Mouse (Mus musculus): ENCODE data around the gene Obscn. TPM values are rescaled to one million over a fixed set of nuclear protein-coding genes. Genes with fewer than 3 reads are reported as not detected.

Obscn gene
- total and polyA plus RNA-seq, 3 experiments: 0.09 to 0.13 (median 0.13) TPM

GRCm38 (mm10) chr11:58969027-58969426 lies 167.2 kb downstream of the Obscn start:
- Histone ChIP-seq H3K27me3 (replicated peaks) (no peaks in the 10 kb centered on the region), H3K36me3 (replicated peaks in 1 of 2; ENCODE audit: control insufficient read depth in 1 of 2, insufficient read depth in 1 of 2, low read length in 1 of 2) (peaks cover 28 to 71% of the 10 kb centered on the region in 2 experiments), H3K4me2 (ENCODE audit: insufficient read depth, low read depth, poor library complexity, severe bottlenecking) (no peak overlapping the region), H3K4me1 (ENCODE audit: control insufficient read depth in 1 of 2, insufficient read depth in 2 of 2) (peaks cover 12 to 60% of the 10 kb centered on the region in 2 experiments), H3K27ac (ENCODE audit: insufficient read depth, low read depth) (no peak overlapping the region), H3K79me2 (replicated peaks; ENCODE audit: control insufficient read depth, extremely low read depth, insufficient read depth, poor library complexity, severe bottlenecking) (peaks cover 10% of the 10 kb centered on the region), H3K4me3 (replicated peaks in 1 of 3; ENCODE audit: low read depth in 2 of 3, low read length in 2 of 3, poor library complexity in 1 of 3) (no peak overlapping the region), H3K9ac (ENCODE audit: insufficient read depth, low read depth) (no peak overlapping the region), H3K9me3 (replicated peaks; ENCODE audit: low read length) (no peaks in the 10 kb centered on the region)
- no peak for DNase-seq (ENCODE audit: extremely low read depth)
- in situ Hi-C loops (cut with MboI; ENCODE audit: low pct_ligation_motif_present, low pct_unique_long_range_greater_than_20kb, low sequenced_read_pairs) (no loop called here), dilution Hi-C loops (cut with MboI; ENCODE audit: extremely low pct_ligation_motif_present, extremely low pct_unique_long_range_greater_than_20kb, low sequenced_read_pairs) (no loop called here)
- TF ChIP-seq RCOR1 (conservative IDR thresholded peaks at IDR 0.05; ENCODE audit: low read depth, low read length) (no peak), USF1 (IDR thresholded peaks at IDR 0.05; ENCODE audit: low read depth, low read length) (no peak), KAT2A (IDR thresholded peaks at IDR 0.05; ENCODE audit: insufficient replicate concordance, low read length) (no peak), SIN3A (IDR thresholded peaks at IDR 0.05; ENCODE audit: low read length) (no peak), MAFK (IDR thresholded peaks at IDR 0.05; ENCODE audit: insufficient replicate concordance, low read length) (no peak)

GRCm38 (mm10) chr11:58968551-58968950 lies 167.7 kb downstream of the Obscn start:
- Histone ChIP-seq H3K36me3 (replicated peaks in 1 of 2; ENCODE audit: control insufficient read depth in 1 of 2, insufficient read depth in 1 of 2, low read length in 1 of 2) (peaks cover 28 to 67% of the 10 kb centered on the region in 2 experiments), H3K9me3 (replicated peaks; ENCODE audit: low read length) (no peaks in the 10 kb centered on the region), H3K27me3 (replicated peaks) (no peaks in the 10 kb centered on the region), H3K79me2 (replicated peaks; ENCODE audit: control insufficient read depth, extremely low read depth, insufficient read depth, poor library complexity, severe bottlenecking) (peaks cover 5% of the 10 kb centered on the region; the same call in 1 of the 2 replicates), H3K4me1 (ENCODE audit: control insufficient read depth in 1 of 2, insufficient read depth in 2 of 2) (peaks cover 12 to 55% of the 10 kb centered on the region in 2 experiments), H3K4me3 (replicated peaks in 1 of 3; ENCODE audit: low read depth in 2 of 3, low read length in 2 of 3, poor library complexity in 1 of 3) (no peak overlapping the region), H3K27ac (ENCODE audit: insufficient read depth, low read depth) (no peak overlapping the region), H3K9ac (ENCODE audit: insufficient read depth, low read depth) (no peak overlapping the region), H3K4me2 (ENCODE audit: insufficient read depth, low read depth, poor library complexity, severe bottlenecking) (no peak overlapping the region)
- no peak for TF ChIP-seq POLR2AphosphoS2 (IDR thresholded peaks at IDR 0.05; ENCODE audit: low read depth, low read length)
- no peak for TF ChIP-seq BHLHE40 (IDR thresholded peaks at IDR 0.05; ENCODE audit: low read depth, low read length)
- no peak for TF ChIP-seq ZKSCAN1 (IDR thresholded peaks at IDR 0.05; ENCODE audit: borderline replicate concordance, low read depth, low read length)
- TF ChIP-seq NELFE (IDR thresholded peaks at IDR 0.05; ENCODE audit: low read depth, low read length): no peak
- TF ChIP-seq HCFC1 (IDR thresholded peaks at IDR 0.05; ENCODE audit: low read depth, low read length): no peak
- TF ChIP-seq MEF2A (IDR thresholded peaks at IDR 0.05; ENCODE audit: borderline replicate concordance, low read depth, low read length): no peak
- no peak for TF ChIP-seq USF2 (conservative IDR thresholded peaks at IDR 0.05; ENCODE audit: low read depth, low read length)
- no peak for TF ChIP-seq MAX (IDR thresholded peaks at IDR 0.05; ENCODE audit: low read length)
- TF ChIP-seq UBTF (IDR thresholded peaks at IDR 0.05; ENCODE audit: low read depth, low read length): no peak
- no peak for TF ChIP-seq ZC3H11A (IDR thresholded peaks at IDR 0.05; ENCODE audit: low read depth, low read length)
- in situ Hi-C loops (cut with MboI; ENCODE audit: low pct_ligation_motif_present, low pct_unique_long_range_greater_than_20kb, low sequenced_read_pairs): no loop called here
- no peak for DNase-seq (ENCODE audit: extremely low read depth)
- dilution Hi-C loops (cut with MboI; ENCODE audit: extremely low pct_ligation_motif_present, extremely low pct_unique_long_range_greater_than_20kb, low sequenced_read_pairs): no loop called here
